Mouse (Mus musculus): ENCODE data around the gene Unc50.
A peak's percentile ranks its signal among the peaks of the same experiment; 100 is the strongest.

Unc50 gene

DNA sequence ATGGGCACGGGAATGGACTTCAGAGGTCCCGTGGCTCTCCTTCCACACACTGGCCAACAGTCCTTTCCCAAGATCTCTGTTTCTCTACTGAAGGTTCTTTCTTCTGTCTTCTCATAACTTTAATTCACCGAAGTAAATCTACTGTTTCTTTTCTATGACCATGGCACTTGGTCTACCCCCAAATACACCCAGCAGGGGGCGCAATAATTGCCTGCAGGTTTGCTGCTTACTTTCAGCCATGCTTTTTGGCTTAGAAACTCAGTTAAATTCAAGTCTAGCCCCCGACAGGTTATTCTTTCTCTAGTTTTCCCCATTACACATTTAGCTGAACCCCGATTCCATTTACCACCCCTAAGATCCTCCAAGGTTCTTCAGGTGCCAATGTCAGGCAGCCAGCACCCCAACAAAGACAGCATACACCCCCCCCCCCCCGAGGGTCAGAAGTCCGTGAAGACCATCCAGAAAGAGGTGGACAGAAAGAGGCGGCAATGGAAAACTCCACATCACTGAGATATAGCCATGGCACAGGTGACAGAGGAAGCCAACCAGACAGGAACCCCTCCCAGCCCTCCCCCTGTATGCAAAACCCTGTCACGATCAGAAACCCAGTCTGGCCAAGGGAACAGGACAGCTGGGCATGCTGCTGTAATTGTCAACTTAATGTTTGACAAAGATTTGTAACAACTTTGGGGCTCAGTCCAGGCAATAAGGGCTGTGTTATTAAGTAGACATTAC is 18.6 kb downstream of the Unc50 start:
- DNase-seq (ENCODE audit: low spot score) = peak; percentile 81

GRCm38 (mm10) chr1:37451270-37451669 is 21.3 kb downstream of the Unc50 start:
- no peak for DNase-seq (ENCODE audit: low spot score)

DNA sequence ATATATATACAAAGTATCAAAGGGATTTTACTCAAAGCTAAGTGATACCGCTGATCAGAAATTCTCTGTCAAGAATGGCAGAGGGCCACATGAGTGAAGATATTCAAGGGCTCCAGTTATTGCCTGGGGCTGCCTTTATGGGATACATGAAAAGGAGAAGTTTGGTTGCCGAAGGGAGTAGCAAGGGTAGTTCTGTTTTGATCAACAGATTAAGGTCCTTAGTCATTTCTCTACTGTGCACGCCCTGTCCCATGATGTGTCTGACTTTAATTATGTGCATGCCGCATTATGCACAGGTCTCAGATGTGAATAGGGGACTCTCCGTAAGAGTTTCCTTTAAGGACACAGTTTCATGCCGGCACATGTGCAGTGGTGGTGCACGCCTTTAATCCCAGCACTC is 27.6 kb downstream of the Unc50 start:
- DNase-seq (ENCODE audit: low spot score) = no peak

- no peak for DNase-seq (ENCODE audit: low spot score)
Observed at GRCm38 (mm10) chr1:37464878-37465452, 35.0 kb downstream of the Unc50 start.

DNA sequence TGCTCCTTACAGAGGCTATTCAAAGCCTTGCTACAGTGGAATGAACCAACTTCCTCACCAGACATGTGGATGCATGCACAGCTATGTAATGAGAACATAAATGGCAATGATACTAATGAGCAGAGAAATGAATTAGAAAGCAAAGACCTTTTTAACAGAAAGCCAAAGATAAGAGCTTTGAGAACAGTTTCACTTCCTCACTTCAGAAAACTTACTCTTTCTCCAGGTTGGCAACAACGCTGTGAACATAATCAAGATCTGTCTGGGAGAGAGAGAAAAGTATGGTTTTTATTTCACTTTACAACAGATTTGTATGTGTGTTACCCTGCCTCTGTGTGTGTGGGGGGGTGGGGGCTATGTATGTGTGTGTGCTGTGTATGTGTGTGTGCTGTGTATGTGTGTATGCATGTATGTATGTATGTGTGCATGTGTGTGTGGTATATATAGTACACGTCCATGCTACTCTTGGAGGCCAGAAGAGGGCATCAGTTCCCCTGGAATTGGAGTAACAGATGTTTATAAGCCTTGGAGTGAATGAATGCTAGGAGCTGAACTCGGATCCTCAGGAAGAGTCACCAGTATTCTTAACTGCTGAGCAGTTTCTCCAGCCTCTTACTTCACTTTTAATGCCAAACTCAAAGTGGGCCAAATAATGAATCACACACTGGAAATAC is 36.5 kb downstream of the Unc50 start:
- DNase-seq (ENCODE audit: low spot score) = no peak

DNA sequence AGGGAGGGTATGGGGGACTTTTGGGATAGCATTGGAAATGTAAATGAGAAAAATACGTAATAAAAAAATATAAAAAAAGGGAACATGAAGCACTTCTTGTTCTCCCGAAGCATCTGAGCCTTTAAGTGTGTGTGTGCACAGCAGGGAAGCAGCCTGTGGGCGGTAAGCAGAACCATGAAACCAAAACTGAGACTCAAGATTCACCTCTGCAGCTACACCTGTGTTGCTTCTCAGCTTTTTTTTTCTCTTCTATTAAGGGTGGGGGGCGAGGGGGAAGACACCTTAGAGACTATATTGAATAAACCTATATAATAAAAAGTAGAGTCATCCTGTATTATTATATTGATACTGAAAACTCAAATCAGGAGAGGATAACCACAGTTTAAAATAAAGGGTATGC is 37.9 kb downstream of the Unc50 start:
- no peak for DNase-seq (ENCODE audit: low spot score)

- DNase-seq (ENCODE audit: low spot score) = no peak
Observed at GRCm38 (mm10) chr1:37469007-37469406, 39.1 kb downstream of the Unc50 start.

GRCm38 (mm10) chr1:37471179-37472148 is 41.5 kb downstream of the Unc50 start:
- DNase-seq (ENCODE audit: low spot score) = no peak

GRCm38 (mm10) chr1:37473251-37473650 is 43.3 kb downstream of the Unc50 start:
- no peak for DNase-seq (ENCODE audit: low spot score)

DNA sequence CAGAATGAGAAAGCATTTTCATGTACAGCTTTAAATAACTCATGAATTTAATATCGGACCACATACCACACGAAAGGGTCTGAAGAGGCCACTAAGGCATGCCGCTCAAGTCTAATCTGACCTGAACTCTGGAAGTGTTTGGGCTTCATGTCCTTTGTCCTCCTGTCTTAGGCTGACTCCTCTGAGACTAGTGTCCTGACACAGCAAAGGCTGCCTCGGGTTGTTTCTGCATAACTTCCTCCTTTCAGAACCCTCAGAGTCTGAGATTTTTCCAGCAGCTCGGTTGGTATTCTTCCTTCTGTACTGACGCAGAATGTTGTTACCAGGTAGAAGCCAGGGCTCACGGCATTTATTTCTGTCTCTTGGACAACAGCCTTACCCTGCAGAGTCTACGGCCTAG is 44.1 kb downstream of the Unc50 start:
- no peak for DNase-seq (ENCODE audit: low spot score)

DNA sequence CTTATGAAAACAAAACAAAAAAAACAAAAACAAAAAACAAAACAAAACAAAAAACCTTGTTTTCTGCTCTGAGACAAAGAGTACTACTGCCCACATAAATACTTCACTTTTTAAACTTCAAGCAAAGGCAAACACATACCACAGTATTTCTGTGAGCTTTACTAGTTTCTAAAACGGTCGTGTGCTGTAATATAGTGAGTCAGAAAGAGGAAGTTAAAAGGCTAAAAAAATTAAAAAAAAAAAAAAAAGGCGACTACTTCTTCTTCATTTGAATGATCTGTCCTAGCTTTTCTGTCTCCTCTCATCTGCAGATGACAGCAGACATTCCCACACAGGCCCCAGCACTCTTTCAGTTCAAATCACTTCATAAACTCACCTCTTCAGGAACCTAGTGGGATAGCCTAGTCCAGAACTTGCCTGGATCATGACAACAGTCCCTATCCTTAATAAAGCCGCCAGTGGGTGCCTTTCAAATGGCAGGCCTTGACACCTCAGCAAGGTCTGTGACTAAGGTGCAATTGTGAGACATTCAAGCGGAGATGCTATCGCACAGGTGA is 44.8 kb downstream of the Unc50 start:
- DNase-seq (ENCODE audit: low spot score) = no peak

DNA sequence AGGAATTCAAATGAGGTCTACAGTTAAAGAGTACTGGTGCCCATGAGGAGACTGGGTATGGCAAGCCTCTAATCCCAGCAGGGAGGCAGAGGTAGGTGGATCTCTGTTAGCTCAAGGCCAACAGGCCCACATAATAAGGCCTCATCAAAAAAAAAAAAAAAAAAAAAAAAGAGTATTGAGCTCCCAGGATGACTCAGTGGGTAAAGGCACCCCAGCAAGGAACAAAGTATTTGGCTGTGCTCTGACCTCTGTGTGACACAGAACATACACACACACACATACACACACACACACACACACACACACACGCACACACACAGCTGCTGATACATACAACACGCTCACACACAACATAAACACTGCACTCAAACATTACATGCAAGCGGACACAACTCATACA is 45.4 kb downstream of the Unc50 start:
- DNase-seq (ENCODE audit: low spot score) = no peak

- DNase-seq (ENCODE audit: low spot score) = no peak
Observed at GRCm38 (mm10) chr1:37477250-37477649, 47.3 kb downstream of the Unc50 start.

GRCm38 (mm10) chr1:37477928-37478327 is 48.0 kb downstream of the Unc50 start:
- no peak for DNase-seq (ENCODE audit: low spot score)

- no peak for DNase-seq (ENCODE audit: low spot score)
Observed at GRCm38 (mm10) chr1:37478416-37478815, 48.5 kb downstream of the Unc50 start.

DNA sequence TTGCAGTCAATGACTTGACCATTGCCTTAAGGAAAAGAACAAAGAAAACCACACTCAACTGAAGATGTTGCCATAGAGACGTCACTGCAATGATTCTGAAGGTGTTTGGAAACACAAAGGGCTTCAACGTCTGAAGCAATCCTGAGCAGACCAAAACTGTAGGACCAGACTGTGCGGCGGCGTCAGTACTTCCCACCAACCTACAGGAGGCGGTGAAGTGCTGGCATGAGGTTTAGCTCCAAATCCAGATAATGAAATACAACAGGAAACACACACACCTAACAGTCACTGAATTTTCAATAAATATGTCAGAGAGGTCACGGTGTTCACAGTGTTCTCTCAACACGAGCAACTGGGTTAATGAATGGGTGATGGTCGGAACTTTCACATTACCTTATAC is 49.1 kb downstream of the Unc50 start:
- no peak for DNase-seq (ENCODE audit: low spot score)

DNA sequence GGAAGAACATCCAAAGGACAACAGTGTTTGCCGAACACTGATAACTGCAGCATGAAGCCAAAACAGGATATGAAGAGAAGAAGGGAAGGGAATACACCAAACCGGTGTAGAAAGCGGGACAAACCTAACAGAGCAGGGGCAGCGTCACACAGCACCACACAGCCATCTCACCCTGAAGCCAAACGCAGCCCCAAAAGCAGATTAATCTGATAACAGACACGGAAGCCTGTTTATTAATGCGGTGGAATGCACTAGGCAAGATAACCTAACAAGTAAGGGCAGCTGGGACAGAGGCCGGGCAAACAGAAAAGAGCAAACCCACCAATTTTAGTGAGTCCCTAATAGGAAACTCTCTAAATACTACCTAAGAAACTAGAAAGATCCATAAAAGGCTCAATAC is 49.8 kb downstream of the Unc50 start:
- no peak for DNase-seq (ENCODE audit: low spot score)

DNA sequence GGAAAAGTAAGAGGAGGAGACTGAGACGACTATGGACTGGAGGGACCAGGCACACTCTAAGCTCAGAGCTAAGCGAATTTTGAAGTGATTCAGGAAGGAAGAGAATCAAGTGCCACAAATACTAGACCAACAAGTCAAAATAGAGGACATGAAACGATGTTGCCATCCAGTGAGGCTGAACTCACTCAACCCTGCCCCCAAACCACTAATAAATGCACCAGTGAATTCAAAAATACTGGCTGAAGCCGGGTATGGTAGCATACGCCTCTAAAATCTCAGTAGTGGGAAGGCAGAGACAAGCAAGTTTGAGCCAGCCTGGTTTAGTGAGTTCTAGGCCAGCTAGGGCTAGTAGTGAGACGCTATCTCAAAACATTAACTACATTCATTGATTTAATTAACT is 50.8 kb downstream of the Unc50 start:
- no peak for DNase-seq (ENCODE audit: low spot score)

- no peak for DNase-seq (ENCODE audit: low spot score)
Observed at GRCm38 (mm10) chr1:37481331-37481730, 51.4 kb downstream of the Unc50 start.

GRCm38 (mm10) chr1:37484612-37485011 is 54.7 kb downstream of the Unc50 start:
- DNase-seq (ENCODE audit: low spot score) = no peak

DNA sequence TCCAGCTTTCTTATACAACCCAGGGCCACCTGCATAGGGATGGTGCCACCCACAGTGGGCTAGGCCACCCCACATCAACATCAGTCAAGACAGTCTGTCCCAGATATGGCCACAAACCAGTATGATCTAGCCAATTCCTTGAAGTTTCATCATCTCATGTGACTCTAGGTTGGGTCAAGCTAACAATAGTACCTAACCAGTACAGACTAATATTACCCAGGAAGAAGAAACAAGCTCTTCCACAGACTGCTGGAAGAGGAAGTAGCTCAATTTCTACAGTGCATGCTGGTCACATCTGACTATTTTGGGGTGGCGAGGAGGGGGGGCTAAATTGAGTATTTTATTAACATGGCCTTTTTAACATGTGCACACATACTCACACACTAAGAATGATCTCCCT is 56.5 kb downstream of the Unc50 start:
- no peak for DNase-seq (ENCODE audit: low spot score)

DNA sequence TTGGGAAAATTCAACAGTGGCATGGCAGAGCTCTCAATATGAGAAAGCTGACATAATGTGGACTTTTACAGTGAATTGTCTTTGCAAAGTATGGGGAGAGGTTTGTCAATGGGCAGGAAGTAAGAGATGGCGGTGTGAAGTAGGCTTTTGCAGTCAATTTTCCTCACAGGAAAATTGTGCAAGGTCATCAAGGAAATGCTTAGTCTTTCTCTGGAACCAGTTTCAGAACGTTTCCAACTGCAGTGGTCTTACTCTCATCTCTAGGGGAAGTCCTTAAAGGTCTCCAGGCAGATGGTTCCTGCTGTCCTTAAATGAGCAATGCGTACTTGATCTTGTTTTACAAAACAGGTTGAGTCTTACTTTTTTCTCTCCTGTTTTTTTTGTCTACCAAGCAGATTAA is 57.1 kb downstream of the Unc50 start:
- no peak for DNase-seq (ENCODE audit: low spot score)
